ENCODE assay signal across 21 mouse cellular contexts in the genomic region with DNA sequence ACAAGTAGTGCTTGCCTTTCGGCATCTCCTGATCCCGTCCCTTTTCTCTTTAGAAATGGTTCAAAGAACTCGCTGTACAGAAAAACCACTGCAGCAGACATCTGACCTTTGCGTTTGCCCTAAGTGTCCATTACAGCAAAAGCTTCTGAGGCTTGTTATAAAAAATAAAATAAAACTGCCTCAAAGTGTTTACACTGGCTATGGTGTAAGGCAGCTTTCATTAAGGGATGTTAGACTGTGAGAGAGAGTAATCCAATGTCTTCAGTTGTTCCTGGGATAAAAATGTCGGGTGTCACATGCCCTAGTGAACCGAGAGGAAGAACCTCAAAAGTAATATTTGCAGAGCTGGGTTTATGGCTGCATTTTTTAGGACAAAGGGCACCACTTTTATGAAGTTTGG.
"Had no signal": no experiment of that assay in that cellular context is flagged by ENCODE, and none has a peak within 500 bp of the region (broad histone marks: within the 10 kb centered on the region; RNA-seq: fewer than 3 reads in every experiment).

No protein-coding gene starts in this region.

- H3K36me3 ChIP-seq: midbrain, embryonic 10.5 days; midbrain, embryonic 12.5 days; neural tube, embryonic 13.5 days; neural tube, embryonic 15.5 days; stomach, embryonic 15.5 days had no signal

- H3K27ac ChIP-seq: midbrain, embryonic 10.5 days; midbrain, embryonic 12.5 days; neural tube, embryonic 13.5 days; neural tube, embryonic 15.5 days; stomach, embryonic 15.5 days; stomach, postnatal 0 days had no signal

- H3K9ac ChIP-seq: lung, embryonic 14.5 days; midbrain, embryonic 12.5 days; neural tube, embryonic 13.5 days; neural tube, embryonic 15.5 days; stomach, embryonic 15.5 days had no signal

- DNase-seq: lung, adult 18-20 months; lung, embryonic 14.5 days; lung, postnatal 10 days; lung, postnatal 4 days; midbrain, embryonic 14.5 days; retina, postnatal 1 day; right cerebral cortex, adult 18-20 months; right cerebral cortex, postnatal 25 days; right cerebral cortex, postnatal 4 days; spleen, adult 18-20 months; thymus, adult 2 months; thymus, postnatal 25 days; thymus, postnatal 4 days had no signal

- H3K4me2 ChIP-seq: lung, embryonic 14.5 days; midbrain, embryonic 12.5 days; neural tube, embryonic 13.5 days; neural tube, embryonic 15.5 days; stomach, embryonic 15.5 days had no signal

- H3K27me3 ChIP-seq: midbrain, embryonic 12.5 days; neural tube, embryonic 13.5 days; neural tube, embryonic 15.5 days; stomach, embryonic 15.5 days had no signal

- H3K9me3 ChIP-seq: midbrain, embryonic 12.5 days; stomach, embryonic 15.5 days had no signal

- H3K4me3 ChIP-seq: midbrain, embryonic 10.5 days; midbrain, embryonic 12.5 days; myocyte; neural tube, embryonic 13.5 days; neural tube, embryonic 15.5 days; stomach, embryonic 15.5 days had no signal

- H3K4me1 ChIP-seq: midbrain, embryonic 10.5 days; midbrain, embryonic 12.5 days; neural tube, embryonic 13.5 days; neural tube, embryonic 15.5 days; stomach, embryonic 15.5 days had no signal

- ATAC-seq: midbrain, embryonic 16.5 days had no signal
